Mouse (Mus musculus) left cerebral cortex, postnatal 14 days (tissue): Measurements from ENCODE around the gene Tsc22d2. TPM values are rescaled to one million over a fixed set of nuclear protein-coding genes. Genes with fewer than 3 reads are reported as not detected.

Source experiments
- DNase-seq, 2 experiments: peaks; one replicate each; pipeline ENCODE4 v3.0.0; 2021 to 2022; ENCODE audit warnings: low spot score in 2 of 2, mixed read lengths in 1 of 2
- intact Hi-C: fragments of 180-260 bp; cut with DNase I; formaldehyde crosslinking; loops from one replicate; pipeline ENCODE4 v1.15.1; 2025
- long read RNA-seq, 2 experiments: library from polyadenylated mRNA; stranded (forward); transcript quantifications; one replicate each; pipeline ENCODE4 v2.0.0; 2021
- total RNA-seq, 2 experiments: library from RNA; stranded (reverse); gene quantifications; 2 replicates each; pipeline ENCODE4 v1.2.3; 2021

Gene Tsc22d2
- 10 to 100 TPM; 34.7 to 35.6 TPM for total RNA-seq
- long read RNA-seq, experiment 1, full-length matches to known transcripts = 18 of 20 reads
- long read RNA-seq, experiment 1, partial matches to known transcripts = 0 of 20 reads
- long read RNA-seq, experiment 1, other reads (novel, unspliced or antisense) = 2 of 20 reads
- long read RNA-seq, experiment 2, full-length matches to known transcripts = 13 of 14 reads
- long read RNA-seq, experiment 2, partial matches to known transcripts = 0 of 14 reads
- long read RNA-seq, experiment 2, other reads (novel, unspliced or antisense) = 1 of 14 reads

DNA sequence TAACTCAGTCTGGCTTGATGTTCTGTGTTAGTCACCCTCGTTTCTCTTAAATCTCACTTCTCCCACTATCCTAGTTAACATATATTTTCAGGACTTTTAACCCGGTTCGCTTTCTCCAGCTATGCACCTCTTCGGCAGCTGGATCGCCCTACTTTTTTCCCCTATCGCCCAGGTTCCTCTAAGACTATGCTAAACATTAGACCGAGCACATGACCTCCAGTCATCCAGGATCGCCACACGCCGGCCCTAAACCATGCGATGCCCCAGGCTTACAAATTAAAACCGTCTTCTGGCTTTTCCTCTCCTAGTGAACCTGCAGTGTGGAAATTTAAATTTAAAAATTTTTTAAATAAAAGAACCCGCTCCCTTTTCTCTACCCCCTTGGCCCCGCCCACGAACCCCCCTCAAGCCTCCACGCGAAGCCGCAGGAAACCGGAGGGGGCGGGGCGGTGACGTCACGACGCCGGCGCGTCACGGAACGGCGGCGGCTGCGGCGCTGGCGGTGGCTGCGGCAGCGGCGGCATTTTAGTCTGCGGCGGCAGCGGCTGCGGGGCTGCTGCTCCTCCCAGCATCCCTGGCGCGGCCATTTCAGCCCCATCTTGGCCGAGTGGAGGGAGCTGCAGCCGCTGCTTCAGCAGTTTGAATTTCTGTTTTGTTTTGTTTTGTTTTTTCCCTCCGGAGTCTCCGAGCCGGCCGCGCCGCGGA, at the start of gene Tsc22d2:
TSS of gene Tsc22d2 (plus strand) at position 482 of the 705 bp plus-strand sequence.
- peak; percentile 96 to 98 for DNase-seq
- intact Hi-C loops = loop anchor here (2.0 kb wide), 1 partner anchor 252 kb away; no protein-coding TSS in a partner anchor

DNA sequence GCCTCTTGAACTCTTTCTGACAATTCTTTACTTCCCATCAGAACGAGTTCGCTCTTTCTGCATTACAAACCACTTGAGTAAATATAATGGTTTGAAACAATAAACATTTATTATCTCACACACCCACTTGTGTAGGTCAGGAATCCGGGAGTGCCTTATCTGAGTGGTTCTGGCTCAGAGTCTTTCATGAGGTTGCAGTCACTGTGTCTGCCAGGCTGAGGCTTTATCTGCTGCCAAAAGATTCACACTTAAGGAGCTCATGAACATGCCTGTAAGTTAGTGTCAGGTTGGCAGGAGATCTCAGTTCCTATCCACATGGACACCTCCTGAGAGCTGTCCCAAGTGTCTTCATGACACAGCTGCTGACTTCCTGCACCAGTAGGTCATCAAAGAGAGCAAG, 47.8 kb upstream of the Tsc22d2 start:
- DNase-seq = no peak
- intact Hi-C loops = no loop called here

- DNase-seq = no peak
Measured at GRCm38 (mm10) chr3:58370811-58371210, 43.7 kb upstream of the Tsc22d2 start.

GRCm38 (mm10) chr3:58372066-58372904, 42.2 kb upstream of the Tsc22d2 start:
- DNase-seq = peak; percentile 5 to 53
- intact Hi-C loops = no loop called here

More at GRCm38 (mm10) chr3:58370811-58371210, 43.7 kb upstream of the Tsc22d2 start:
- intact Hi-C loops = no loop called here

DNA sequence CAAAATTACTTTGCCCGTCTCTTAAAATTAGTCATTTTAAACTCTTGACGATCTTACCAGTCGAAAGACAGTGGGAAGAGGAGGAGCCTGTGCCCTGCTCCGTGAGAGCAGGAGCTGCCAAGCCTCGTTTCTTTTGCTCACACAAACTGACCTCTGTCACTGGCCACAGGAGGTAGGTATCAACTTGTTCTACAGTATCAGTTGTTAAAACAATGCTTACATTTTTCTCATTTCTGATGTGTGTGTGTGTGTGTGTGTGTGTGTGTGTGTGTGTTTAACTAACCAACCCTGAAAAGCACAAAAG, 41.7 kb upstream of the Tsc22d2 start:
- no peak for DNase-seq

DNA sequence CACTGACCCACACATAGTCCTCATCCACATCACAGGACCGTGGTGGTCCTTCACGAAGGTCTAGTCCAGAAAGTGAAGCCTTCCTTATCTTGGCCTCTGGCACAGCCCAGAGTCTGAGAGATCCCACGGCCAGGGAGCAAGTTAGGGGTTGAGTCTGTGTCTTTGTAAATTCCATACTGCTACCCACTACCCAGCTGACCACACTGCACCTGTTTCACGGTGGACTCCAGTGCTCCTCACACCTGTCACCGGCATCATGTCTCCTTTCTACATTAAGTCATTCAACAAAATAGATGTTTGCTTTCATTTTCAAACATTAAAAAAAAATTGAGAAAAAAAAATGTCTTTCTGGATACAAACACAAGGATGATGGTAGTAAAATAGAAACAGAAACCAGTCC, 40.2 kb upstream of the Tsc22d2 start:
- intact Hi-C loops = no loop called here
- no peak for DNase-seq

More for the DNA sequence above, 41.7 kb upstream of the Tsc22d2 start:
- intact Hi-C loops = no loop called here

GRCm38 (mm10) chr3:58376713-58377112, 37.8 kb upstream of the Tsc22d2 start:
- no peak for DNase-seq
- intact Hi-C loops = no loop called here

- intact Hi-C loops = no loop called here
Measured at GRCm38 (mm10) chr3:58377589-58378134, 36.9 kb upstream of the Tsc22d2 start.

GRCm38 (mm10) chr3:58382676-58383075, 31.8 kb upstream of the Tsc22d2 start:
- intact Hi-C loops = no loop called here
- DNase-seq = no peak

More at GRCm38 (mm10) chr3:58377589-58378134, 36.9 kb upstream of the Tsc22d2 start:
- no peak for DNase-seq

DNA sequence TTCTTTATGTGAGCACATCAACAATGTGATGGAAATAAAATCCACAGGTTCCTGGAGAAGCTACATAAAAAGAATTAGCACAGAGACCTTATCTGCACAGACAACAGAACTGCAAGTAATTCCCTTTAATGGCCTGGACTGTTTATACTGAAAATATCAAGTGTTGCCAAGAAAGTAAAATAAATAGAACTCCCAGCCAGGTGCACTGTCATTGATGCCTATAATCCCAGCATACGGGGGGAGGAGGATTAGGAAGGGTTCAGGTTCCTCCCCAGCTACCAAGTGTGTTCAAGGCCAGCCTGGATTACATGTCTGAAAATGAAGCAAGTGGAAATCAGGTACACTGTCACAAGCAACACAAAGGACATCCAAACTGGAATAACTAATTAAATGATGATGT, 29.5 kb upstream of the Tsc22d2 start:
- intact Hi-C loops = no loop called here
- DNase-seq = no peak

DNA sequence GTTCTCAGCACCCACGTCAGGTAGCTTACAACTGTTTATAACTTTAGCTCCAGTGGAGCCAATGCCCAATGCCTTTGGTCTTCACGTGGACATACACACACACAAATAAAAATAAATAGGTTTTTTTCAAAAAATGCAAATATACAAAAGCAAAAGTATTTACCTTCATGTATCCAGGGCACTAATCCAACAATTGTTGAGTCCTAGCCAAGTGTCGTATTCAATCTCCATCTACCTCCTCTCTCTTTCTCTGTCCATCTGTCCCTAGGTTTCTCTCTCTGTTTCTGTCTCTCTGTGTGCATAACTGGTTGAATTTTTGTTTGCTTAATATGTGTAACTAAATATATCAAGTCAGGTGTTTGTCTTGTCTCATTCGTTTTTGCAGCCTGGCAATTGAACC, 25.8 kb upstream of the Tsc22d2 start:
- no peak for DNase-seq
- intact Hi-C loops = no loop called here

GRCm38 (mm10) chr3:58398541-58398940, 16.0 kb upstream of the Tsc22d2 start:
- DNase-seq = no peak
- intact Hi-C loops = no loop called here

- DNase-seq = no peak
- intact Hi-C loops = no loop called here
Measured at GRCm38 (mm10) chr3:58399931-58400330, 14.6 kb upstream of the Tsc22d2 start.

GRCm38 (mm10) chr3:58411669-58412068, 2.8 kb upstream of the Tsc22d2 start:
- DNase-seq = no peak
- intact Hi-C loops = no loop called here

DNA sequence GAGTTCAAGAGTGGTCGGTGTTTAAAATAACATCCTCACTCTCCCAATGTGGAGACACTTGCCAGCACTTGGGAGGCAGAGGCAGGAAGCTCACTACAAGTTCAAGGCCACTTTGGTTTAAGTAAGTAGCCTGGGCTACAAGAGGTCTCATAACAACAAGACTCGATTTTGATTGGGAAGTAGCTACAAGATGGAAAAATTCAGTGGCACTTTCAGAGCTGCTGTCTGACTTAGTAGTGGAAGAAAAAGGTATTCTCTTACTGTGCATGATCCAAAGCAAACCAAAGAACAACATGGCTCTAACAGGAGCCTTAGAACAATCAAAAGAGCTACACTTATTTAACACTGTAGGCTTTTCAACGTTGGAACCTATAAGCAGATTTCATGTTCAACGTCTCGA, 844 bp upstream of the Tsc22d2 start:
- DNase-seq = no peak
- intact Hi-C loops = loop anchor here (2.0 kb wide), 1 partner anchor 251 kb away; no protein-coding TSS in a partner anchor

DNA sequence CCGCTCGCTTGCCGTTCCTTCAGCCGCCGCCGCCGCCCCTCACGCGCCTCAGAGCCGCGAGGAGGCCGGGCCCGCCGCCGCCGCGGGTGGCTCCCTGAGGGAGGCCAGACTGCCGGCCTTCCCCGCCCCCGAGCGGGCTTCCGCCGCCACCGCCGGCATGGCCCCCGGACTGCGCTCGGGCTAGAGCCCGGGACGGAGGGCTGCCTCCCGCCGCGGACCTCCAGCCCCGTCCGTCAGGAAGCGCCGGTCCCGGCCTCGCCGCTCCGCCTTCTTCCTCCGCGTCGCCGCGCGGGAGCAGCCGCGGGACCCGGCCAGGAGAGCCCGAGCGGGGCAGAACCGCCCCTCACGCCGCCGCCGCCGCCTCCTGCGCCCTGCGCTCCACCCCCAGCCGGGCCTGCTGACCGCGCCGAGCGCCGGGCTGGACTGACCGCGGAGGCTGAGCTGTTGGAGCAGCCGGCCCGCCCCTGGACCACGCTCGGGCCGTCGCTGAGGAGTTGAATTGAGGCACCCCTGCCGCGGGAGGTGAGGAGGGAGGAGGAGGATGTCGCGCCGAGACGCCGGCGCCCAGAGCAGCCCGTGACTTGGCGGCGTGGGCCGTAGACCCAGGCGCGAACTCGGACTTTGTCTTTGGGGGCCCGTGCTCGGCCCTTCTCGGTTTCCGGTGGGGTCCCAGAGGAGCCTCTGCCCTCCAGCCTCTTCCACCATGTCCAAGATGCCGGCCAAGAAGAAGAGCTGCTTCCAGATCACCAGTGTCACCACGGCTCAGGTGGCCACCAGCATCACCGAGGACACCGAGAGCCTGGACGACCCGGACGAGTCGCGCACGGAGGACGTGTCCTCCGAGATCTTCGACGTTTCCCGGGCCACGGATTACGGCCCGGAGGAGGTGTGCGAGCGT, 720 bp downstream of the Tsc22d2 start:
- intact Hi-C loops = loop anchor here (2.0 to 5.0 kb wide), 4 partner anchors 77 to 568 kb away; partner anchors contain the start of gene Pfn2
- DNase-seq = peak; percentile 54 to 61

DNA sequence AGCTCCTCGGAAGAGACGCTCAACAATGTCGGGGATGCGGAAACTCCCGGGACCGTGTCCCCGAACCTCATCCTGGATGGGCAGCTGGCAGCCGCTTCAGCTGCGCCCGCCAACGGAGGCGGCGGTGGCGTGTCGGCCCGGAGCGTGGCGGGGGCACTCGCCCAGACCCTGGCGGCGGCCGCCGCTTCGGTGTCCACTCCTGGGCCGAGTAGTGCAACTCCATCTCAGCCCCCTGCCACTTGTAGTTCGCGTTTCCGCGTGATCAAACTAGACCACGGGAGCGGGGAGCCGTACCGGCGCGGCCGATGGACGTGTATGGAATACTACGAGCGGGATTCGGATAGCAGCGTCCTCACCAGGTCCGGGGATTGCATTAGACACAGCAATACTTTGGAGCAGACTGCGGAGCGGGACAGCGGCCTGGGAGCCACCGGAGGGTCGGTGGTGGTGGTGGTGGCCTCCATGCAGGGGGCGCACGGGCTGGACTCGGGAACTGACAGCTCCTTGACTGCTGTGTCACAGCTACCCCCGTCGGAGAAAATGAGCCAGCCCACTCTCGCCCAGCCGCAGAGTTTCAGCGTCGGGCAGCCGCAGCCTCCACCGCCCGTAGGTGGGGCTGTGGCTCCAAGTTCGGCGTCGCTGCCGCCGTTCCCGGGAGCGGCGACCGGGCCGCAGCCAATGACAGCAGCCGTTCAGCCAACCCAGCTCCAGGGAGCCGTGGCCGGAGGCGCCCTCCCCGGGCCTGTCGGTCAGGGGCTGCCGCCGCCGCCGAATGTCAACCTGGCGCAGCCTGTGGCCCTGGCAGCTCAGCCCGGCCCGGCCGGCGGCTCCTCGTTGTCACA, 1.6 kb downstream of the Tsc22d2 start:
- peak; percentile 76 to 86 for DNase-seq
- intact Hi-C loops = loop anchor here (2.0 to 5.0 kb wide), 4 partner anchors 76 to 569 kb away; partner anchors contain the start of gene Pfn2
